Mouse (Mus musculus): ENCODE measurements around the gene Irak2.
"Not testable (repeated sequence)": the region's sequence is repeated elsewhere in the genome, so short reads cannot be mapped to it uniquely, and the experiment has no call there.

Gene Irak2

GRCm38 (mm10) chr6:113667611-113668122 lies 29.4 kb downstream of the Irak2 start:
- no peak for DNase-seq (ENCODE audit: inconsistent ontology term)

GRCm38 (mm10) chr6:113668287-113669154 lies 30.3 kb downstream of the Irak2 start:
- DNase-seq (ENCODE audit: inconsistent ontology term) = peak; percentile 95

GRCm38 (mm10) chr6:113669821-113670220 lies 31.6 kb downstream of the Irak2 start:
- DNase-seq (ENCODE audit: inconsistent ontology term) = no peak

- DNase-seq (ENCODE audit: inconsistent ontology term) = not testable (repeated sequence)
Measured at GRCm38 (mm10) chr6:113672029-113672428, 33.8 kb downstream of the Irak2 start.

- no peak for DNase-seq (ENCODE audit: inconsistent ontology term)
Measured at GRCm38 (mm10) chr6:113672989-113673388, 34.7 kb downstream of the Irak2 start.

- peak; percentile 73 for DNase-seq (ENCODE audit: inconsistent ontology term)
Measured at GRCm38 (mm10) chr6:113675234-113675633, 37.0 kb downstream of the Irak2 start.

- DNase-seq (ENCODE audit: inconsistent ontology term) = no peak
Measured at GRCm38 (mm10) chr6:113675991-113676390, 37.7 kb downstream of the Irak2 start.

- DNase-seq (ENCODE audit: inconsistent ontology term) = no peak
Measured at GRCm38 (mm10) chr6:113677070-113677734, 38.9 kb downstream of the Irak2 start.

GRCm38 (mm10) chr6:113678246-113679012 lies 40.2 kb downstream of the Irak2 start:
- DNase-seq (ENCODE audit: inconsistent ontology term) = peak; percentile 92

GRCm38 (mm10) chr6:113679993-113680566 lies 41.8 kb downstream of the Irak2 start:
- DNase-seq (ENCODE audit: inconsistent ontology term) = no peak

- DNase-seq (ENCODE audit: inconsistent ontology term) = peak; percentile 72
Measured at GRCm38 (mm10) chr6:113681271-113681670, 43.0 kb downstream of the Irak2 start.

GRCm38 (mm10) chr6:113683081-113683825 lies 45.0 kb downstream of the Irak2 start:
- no peak for DNase-seq (ENCODE audit: inconsistent ontology term)

- no peak for DNase-seq (ENCODE audit: inconsistent ontology term)
Measured at GRCm38 (mm10) chr6:113686551-113687125, 48.4 kb downstream of the Irak2 start.

- peak; percentile 92 for DNase-seq (ENCODE audit: inconsistent ontology term)
Measured at GRCm38 (mm10) chr6:113690008-113690399, 51.7 kb downstream of the Irak2 start.

- peak; percentile 96 for DNase-seq (ENCODE audit: inconsistent ontology term)
Measured at GRCm38 (mm10) chr6:113690400-113691083, 52.3 kb downstream of the Irak2 start.

- no peak for DNase-seq (ENCODE audit: inconsistent ontology term)
Measured at GRCm38 (mm10) chr6:113691084-113691462, 52.8 kb downstream of the Irak2 start.

- DNase-seq (ENCODE audit: inconsistent ontology term) = no peak
Measured at GRCm38 (mm10) chr6:113692661-113693133, 54.4 kb downstream of the Irak2 start.

GRCm38 (mm10) chr6:113693377-113693776 lies 55.1 kb downstream of the Irak2 start:
- no peak for DNase-seq (ENCODE audit: inconsistent ontology term)

GRCm38 (mm10) chr6:113695203-113695602 lies 56.9 kb downstream of the Irak2 start:
- DNase-seq (ENCODE audit: inconsistent ontology term) = no peak
